Mouse (Mus musculus): ENCODE measurements at regions not wholly inside any gene's neighbourhood (a gene's known extent, or its start where the extent isn't known, plus 50 kb on each side); places are given as distances from the start of the nearest gene placed in this dataset.

DNA sequence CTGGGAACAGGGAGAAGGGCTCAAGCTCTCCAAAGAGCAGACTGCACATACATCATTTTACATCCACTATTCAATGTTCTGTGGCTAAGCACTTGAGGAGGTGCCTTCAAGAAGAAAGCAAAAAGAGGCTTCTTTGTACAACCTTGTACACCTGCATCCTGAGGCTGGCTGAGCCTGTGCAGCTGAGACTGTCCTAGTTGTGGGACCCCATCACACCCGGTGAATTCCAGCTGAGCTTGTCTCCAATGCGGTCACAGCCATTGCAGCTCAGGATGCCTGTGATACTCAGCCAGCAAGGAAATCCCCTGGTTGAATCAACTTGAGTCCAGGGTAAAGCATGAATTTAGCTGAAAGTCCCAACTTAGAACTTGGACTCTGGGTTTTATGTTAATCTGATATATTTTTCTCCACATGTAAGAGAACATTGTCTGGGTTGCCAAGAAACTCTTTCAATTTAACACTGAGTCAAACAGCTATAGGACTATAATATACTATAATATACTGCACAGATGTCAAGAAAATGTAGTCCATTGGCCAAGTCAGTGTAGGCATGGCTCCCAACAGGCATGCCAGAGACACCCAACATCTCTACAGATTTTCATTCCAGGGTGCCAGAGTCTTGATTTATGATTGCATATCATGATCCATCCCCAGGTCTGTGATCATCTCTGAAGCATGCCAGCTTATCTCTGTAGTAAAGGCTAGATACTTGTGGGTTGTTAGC is 599.2 kb downstream of the Pard3 start:
- no peak overlapping the region for H3K9ac ChIP-seq
- no peaks in the 10 kb centered on the region for H3K36me3 ChIP-seq
- 96% methylated on average over 2 of the region's 2 CpGs for WGBS
- ATAC-seq (replicated peaks; ENCODE audit: low FRiP score): no peak
- H3K4me2 ChIP-seq: no peak overlapping the region
- no peak overlapping the region for H3K27ac ChIP-seq
- H3K9me3 ChIP-seq (replicated peaks): no peaks in the 10 kb centered on the region
- no peak overlapping the region for H3K4me3 ChIP-seq (replicated peaks)
- H3K27me3 ChIP-seq: no peaks in the 10 kb centered on the region
- H3K4me1 ChIP-seq: no peaks in the 10 kb centered on the region

DNA sequence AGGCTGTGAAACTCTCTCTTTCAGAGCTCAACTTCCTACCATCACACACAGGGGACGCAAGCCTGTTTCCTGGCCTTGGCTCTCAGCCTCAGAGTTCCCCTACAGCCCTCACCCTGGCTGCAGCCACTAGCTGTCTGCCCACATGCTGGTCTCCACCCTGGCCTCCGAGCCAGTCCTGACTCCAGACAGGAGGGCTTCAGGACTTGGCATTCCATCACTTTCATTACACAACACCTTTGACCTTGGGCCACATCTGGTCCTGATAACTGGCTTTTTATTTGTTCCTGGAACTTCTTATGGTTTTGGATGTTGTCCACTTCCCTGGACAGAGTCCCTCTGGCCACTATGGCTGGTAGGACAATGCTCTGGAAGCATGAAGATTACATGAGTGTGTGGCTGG is 602.9 kb downstream of the Pard3 start:
- H3K4me3 ChIP-seq (replicated peaks): no peak overlapping the region
- H3K9ac ChIP-seq: no peak overlapping the region
- H3K4me2 ChIP-seq: no peak overlapping the region
- no peaks in the 10 kb centered on the region for H3K27me3 ChIP-seq
- 53% methylated on average over 2 of the region's 2 CpGs for WGBS
- ATAC-seq (replicated peaks; ENCODE audit: low FRiP score): no peak
- no peaks in the 10 kb centered on the region for H3K4me1 ChIP-seq
- no peaks in the 10 kb centered on the region for H3K36me3 ChIP-seq
- H3K9me3 ChIP-seq (replicated peaks): no peaks in the 10 kb centered on the region
- no peak overlapping the region for H3K27ac ChIP-seq

DNA sequence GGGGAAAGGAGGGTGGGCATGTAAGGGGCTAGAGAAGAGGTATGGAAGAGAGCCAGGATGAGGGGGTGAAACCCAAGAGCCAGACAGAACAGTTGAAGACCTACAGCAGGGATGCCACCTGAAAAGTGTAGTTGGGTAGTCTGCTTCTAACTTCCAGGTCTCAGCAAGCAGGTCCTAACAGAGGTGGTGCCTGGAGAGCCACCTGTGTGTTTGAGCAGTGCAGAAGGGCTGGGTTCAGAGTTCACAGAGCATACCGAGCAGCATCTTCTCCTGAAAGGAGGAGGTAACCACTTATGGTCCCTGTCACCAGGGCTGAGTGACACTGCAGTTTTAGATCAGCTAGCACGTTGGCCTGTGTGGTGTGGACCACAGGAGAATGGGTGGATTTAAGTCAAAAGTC is 605.3 kb downstream of the Pard3 start:
- Histone ChIP-seq H3K9ac (no peak overlapping the region), H3K27ac (no peak overlapping the region), H3K9me3 (replicated peaks) (no peaks in the 10 kb centered on the region), H3K4me3 (replicated peaks) (no peak overlapping the region), H3K4me1 (no peaks in the 10 kb centered on the region), H3K4me2 (no peak overlapping the region), H3K27me3 (no peaks in the 10 kb centered on the region), H3K36me3 (no peaks in the 10 kb centered on the region)
- 44% methylated on average over 2 of the region's 2 CpGs for WGBS
- no peak for ATAC-seq (replicated peaks; ENCODE audit: low FRiP score)

DNA sequence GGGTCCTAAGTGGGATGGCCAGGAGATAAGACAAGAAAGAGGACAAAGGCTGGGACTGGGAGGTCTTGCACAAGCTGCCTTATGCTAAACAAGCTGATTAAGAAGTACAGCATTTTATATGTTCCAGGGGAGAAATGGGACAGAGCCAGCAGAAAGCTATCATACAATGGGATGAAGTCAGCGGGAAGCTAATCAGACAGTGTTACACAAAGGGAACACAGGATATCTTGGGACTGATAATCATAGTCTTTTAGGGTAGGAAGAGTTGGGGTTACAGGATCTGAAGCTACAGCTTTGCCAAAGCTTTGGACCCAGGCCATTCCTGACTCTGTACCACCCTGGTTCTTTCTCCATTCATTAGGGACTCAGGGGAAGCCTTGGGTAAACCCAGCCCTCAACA is 610.4 kb downstream of the Pard3 start:
- WGBS: 79% methylated on average over 1 of the region's 1 CpGs

DNA sequence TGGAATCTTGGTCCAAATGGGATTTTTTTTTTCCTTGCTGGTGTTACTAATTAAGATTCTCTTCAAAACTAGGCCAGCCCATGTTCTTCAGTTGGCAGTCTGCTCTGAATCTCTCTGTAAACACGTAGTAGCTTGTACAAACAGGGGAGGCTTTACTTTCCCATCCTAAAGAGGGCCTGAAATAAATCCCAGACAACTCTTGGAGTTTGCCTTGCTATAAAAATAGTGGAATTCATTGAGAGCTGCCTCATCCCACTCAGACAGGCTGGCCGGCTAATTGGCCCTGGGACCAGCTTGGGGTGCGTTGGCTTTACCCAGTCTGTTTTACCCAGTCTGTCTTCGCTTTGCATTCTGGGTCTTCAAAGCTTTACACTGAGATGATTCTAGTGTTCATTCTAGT is 611.7 kb downstream of the Pard3 start:
- Histone ChIP-seq H3K4me1 (no peaks in the 10 kb centered on the region), H3K4me3 (replicated peaks) (no peak overlapping the region), H3K27me3 (no peaks in the 10 kb centered on the region), H3K9ac (no peak overlapping the region), H3K4me2 (no peak overlapping the region), H3K36me3 (no peaks in the 10 kb centered on the region), H3K27ac (no peak overlapping the region), H3K9me3 (replicated peaks) (no peaks in the 10 kb centered on the region)
- no peak for ATAC-seq (replicated peaks; ENCODE audit: low FRiP score)
- 74% methylated on average over 4 of the region's 4 CpGs for WGBS

More for the DNA sequence above, 610.4 kb downstream of the Pard3 start:
- ATAC-seq (replicated peaks; ENCODE audit: low FRiP score): no peak
- Histone ChIP-seq H3K4me3 (replicated peaks) (no peak overlapping the region), H3K9me3 (replicated peaks) (no peaks in the 10 kb centered on the region), H3K27me3 (no peaks in the 10 kb centered on the region), H3K9ac (no peak overlapping the region), H3K36me3 (no peaks in the 10 kb centered on the region), H3K27ac (no peak overlapping the region), H3K4me1 (no peaks in the 10 kb centered on the region), H3K4me2 (no peak overlapping the region)

DNA sequence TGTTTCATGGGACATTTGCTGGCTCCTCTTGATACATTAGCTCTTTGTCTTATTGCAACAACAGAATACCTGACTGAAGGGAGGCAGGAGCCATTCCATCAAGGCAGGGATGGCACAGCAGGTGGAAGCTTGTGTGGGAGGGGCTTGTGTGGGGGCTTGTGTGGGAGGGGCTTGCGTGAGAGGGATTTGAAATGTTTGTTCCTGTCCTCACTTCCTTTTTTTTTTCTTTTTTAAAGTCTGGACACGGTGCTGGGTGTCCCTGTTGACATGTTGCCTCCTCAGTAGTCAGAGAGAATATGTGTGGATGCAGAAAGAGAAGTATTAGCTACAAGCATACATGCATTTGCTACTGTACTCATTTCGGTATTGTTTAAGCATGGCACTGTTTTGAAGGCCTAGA is 616.5 kb downstream of the Pard3 start:
- Histone ChIP-seq H3K9ac (no peak overlapping the region), H3K4me2 (no peak overlapping the region), H3K4me1 (no peaks in the 10 kb centered on the region), H3K9me3 (replicated peaks) (no peaks in the 10 kb centered on the region), H3K27me3 (no peaks in the 10 kb centered on the region), H3K4me3 (replicated peaks) (no peak overlapping the region), H3K36me3 (no peaks in the 10 kb centered on the region), H3K27ac (no peak overlapping the region)
- no peak for ATAC-seq (replicated peaks; ENCODE audit: low FRiP score)
- 72% methylated on average over 3 of the region's 3 CpGs for WGBS

DNA sequence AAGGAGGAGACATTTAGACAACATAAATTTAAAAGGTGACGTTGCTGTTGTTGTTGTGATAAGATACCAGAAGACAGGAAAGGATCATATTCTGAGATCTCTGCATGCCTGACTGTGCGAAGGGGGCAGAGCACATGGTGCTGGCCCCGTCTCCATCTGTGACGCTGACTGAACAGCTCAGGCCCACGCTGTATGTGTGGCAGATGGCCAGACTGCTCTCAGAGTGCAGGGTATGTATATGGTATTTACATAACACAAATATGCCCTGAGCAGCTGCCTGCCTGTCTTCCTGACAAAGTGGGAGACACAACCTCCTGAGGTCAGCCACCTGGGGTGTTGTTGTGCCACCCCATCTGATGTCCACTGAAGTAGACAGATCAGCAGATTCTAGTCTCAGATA is 620.5 kb downstream of the Pard3 start:
- Histone ChIP-seq H3K9me3 (replicated peaks) (no peaks in the 10 kb centered on the region), H3K4me1 (no peaks in the 10 kb centered on the region), H3K9ac (no peak overlapping the region), H3K36me3 (no peaks in the 10 kb centered on the region), H3K4me3 (replicated peaks) (no peak overlapping the region), H3K27ac (no peak overlapping the region), H3K4me2 (no peak overlapping the region), H3K27me3 (no peaks in the 10 kb centered on the region)
- ATAC-seq (replicated peaks; ENCODE audit: low FRiP score): no peak
- WGBS: 30% methylated on average over 5 of the region's 5 CpGs

DNA sequence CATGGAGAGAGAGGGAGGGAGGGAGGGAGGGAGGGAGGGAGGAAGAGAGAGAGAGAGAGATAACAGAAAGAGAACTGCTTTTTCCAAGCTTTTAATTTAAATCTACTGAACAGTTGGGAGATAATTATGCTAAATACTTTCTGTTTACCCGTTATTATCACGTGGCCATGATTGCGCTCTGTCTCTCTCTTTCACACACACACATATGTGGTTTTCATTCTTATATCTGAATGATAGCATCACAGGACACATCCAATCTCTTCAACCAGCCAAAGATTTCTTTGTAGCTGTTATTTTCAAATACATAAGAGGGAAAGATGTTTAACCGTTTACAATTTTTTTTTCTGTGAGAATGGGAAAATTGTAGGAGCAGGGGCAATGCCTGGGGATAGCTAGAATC is 627.1 kb downstream of the Pard3 start:
- H3K4me1 ChIP-seq: 0 out of 2 replicates have a peak, but pooled peaks cover 4% of the 10 kb centered on the region
- no peak overlapping the region for H3K9ac ChIP-seq
- 86% methylated on average over 4 of the region's 4 CpGs for WGBS
- no peaks in the 10 kb centered on the region for H3K36me3 ChIP-seq
- H3K27ac ChIP-seq: no peak overlapping the region
- no peak for ATAC-seq (replicated peaks; ENCODE audit: low FRiP score)
- no peak overlapping the region for H3K4me2 ChIP-seq
- no peaks in the 10 kb centered on the region for H3K27me3 ChIP-seq
- H3K4me3 ChIP-seq (replicated peaks): no peak overlapping the region
- H3K9me3 ChIP-seq (replicated peaks): no peaks in the 10 kb centered on the region

DNA sequence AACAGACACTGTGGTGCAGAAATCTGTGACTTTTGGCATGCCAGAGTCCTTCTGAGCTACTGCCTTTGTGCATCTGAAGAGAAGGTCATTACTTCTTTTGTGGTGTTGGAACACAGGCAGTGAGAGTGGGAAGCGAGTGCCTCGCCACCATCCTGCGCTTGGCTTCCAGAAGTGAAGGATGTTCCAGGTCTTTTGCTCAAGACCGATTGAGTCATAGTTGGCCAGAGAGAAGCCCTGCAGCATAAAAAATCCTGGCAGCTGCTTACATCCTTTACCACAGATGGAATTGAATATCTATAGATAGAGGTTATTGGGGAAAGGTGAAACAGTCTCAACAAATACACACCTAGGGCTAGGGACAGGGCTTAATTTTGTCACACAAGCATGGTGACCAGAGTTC is 634.7 kb downstream of the Pard3 start:
- no peak overlapping the region for H3K27ac ChIP-seq
- 93% methylated on average over 4 of the region's 4 CpGs for WGBS
- no peak for ATAC-seq (replicated peaks; ENCODE audit: low FRiP score)
- H3K36me3 ChIP-seq: no peaks in the 10 kb centered on the region
- H3K4me2 ChIP-seq: no peak overlapping the region
- no peaks in the 10 kb centered on the region for H3K27me3 ChIP-seq
- 0 out of 2 replicates have a peak, but pooled peaks cover 4% of the 10 kb centered on the region for H3K4me1 ChIP-seq
- H3K9me3 ChIP-seq (replicated peaks): no peaks in the 10 kb centered on the region
- no peak overlapping the region for H3K4me3 ChIP-seq (replicated peaks)
- H3K9ac ChIP-seq: no peak overlapping the region

DNA sequence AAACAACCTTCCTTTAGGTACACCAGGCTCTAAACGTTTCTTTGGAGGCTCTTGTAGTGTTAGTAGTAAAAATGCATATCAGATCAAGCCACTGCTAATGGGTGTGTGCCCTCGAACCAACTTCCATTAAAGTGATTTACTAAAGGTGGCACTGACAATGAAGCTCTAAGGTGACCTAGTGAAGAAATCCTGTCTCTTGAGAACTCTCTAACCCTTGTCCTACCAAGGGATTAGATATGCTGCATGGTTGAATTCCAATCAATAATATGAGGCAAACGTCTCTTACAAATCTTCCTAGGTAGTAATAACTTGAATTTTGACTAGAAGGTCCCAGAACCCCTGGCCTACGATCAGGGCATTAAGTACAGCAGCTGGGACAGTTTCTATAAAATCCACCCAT is 640.7 kb downstream of the Pard3 start:
- H3K36me3 ChIP-seq: no peaks in the 10 kb centered on the region
- no peak overlapping the region for H3K27ac ChIP-seq
- no peak overlapping the region for H3K4me2 ChIP-seq
- H3K9me3 ChIP-seq (replicated peaks): no peaks in the 10 kb centered on the region
- no peaks in the 10 kb centered on the region for H3K4me1 ChIP-seq
- WGBS: 49% methylated on average over 4 of the region's 4 CpGs
- no peaks in the 10 kb centered on the region for H3K27me3 ChIP-seq
- H3K9ac ChIP-seq: no peak overlapping the region
- no peak overlapping the region for H3K4me3 ChIP-seq (replicated peaks)
- ATAC-seq (replicated peaks; ENCODE audit: low FRiP score): no peak

DNA sequence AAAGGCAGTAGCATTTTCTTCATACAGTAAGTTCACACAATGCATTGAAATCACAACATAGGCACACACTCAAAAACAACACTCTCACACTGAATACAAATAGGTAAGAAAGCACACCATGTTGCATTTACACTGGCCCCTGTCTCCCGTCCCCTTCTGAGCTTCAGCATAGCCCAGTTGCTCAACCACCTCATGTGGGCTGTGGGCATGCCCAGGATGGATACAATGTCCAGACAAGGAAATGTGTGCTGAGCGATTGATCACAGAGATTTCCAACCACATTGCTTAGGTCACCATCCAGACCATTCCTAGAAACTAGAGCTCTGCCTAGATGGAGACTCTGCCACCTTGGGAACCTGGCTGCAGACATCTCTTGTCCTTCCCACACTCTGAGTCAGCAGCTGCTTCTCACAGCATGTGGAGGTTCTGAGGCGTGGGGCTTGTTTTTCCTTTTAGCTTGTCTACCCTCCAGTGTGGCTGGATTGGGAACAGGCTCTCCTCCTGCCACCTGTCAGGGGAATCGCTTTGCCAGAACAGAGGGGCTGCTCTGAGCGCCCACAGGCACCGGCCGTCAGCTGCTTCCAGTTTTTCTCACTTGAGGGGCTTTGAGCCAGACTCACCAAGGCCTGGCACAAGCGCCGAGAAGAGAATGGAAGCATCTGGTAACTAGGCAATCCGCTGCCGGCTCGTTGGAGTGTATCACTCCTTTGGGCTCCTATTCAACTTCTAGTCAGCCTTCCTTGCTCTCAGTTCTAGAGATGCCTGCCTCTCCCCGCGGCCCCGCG is 642.5 kb downstream of the Pard3 start:
- no peak for ATAC-seq (replicated peaks; ENCODE audit: low FRiP score)
- H3K27ac ChIP-seq: no peak overlapping the region
- 68% methylated on average over 16 of the region's 16 CpGs for WGBS

DNA sequence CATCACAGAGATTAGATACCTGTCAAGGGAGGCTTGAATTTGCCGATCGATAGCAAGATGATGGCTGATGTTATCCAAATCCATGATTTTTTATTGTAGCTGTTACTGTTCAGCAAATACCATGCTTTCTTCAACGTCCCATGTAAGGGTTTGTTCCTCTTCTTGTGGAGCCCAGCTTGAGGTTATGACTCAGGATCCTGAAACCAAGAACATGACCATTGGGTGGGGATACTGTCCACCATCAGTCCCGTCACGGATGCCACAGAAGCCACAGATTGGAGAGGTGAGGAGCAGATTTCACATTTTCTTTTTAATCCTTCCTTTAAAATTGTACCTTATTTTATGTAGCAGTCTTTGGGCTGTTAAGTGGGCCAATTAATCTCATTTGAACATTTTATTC is 645.7 kb downstream of the Pard3 start:
- no peak overlapping the region for H3K4me2 ChIP-seq
- H3K36me3 ChIP-seq: no peaks in the 10 kb centered on the region
- no peak overlapping the region for H3K9ac ChIP-seq
- H3K9me3 ChIP-seq (replicated peaks): no peaks in the 10 kb centered on the region
- no peak overlapping the region for H3K4me3 ChIP-seq (replicated peaks)
- 90% methylated on average over 5 of the region's 5 CpGs for WGBS
- no peak overlapping the region for H3K27ac ChIP-seq
- H3K4me1 ChIP-seq: no peaks in the 10 kb centered on the region
- ATAC-seq (replicated peaks; ENCODE audit: low FRiP score): no peak
- H3K27me3 ChIP-seq: no peaks in the 10 kb centered on the region

More for the DNA sequence above, 642.5 kb downstream of the Pard3 start:
- Histone ChIP-seq H3K4me1 (no peaks in the 10 kb centered on the region), H3K9ac (no peak overlapping the region), H3K27me3 (no peaks in the 10 kb centered on the region), H3K9me3 (replicated peaks) (no peaks in the 10 kb centered on the region), H3K36me3 (no peaks in the 10 kb centered on the region), H3K4me2 (no peak overlapping the region), H3K4me3 (replicated peaks) (no peak overlapping the region)

Measured in kidney, embryonic 15.5 days (tissue).